Mouse (Mus musculus) adrenal gland (tissue): ENCODE measurements at regions not wholly inside any gene's neighbourhood (a gene's known extent, or its start where the extent isn't known, plus 50 kb on each side); places are given as distances from the start of the nearest gene placed in this dataset.

ENCODE experiments used
- intact Hi-C: fragments of 180-260 bp; cut with DNase I; formaldehyde crosslinking; loops from one replicate; pipeline ENCODE4 v1.15.1; 2025

DNA sequence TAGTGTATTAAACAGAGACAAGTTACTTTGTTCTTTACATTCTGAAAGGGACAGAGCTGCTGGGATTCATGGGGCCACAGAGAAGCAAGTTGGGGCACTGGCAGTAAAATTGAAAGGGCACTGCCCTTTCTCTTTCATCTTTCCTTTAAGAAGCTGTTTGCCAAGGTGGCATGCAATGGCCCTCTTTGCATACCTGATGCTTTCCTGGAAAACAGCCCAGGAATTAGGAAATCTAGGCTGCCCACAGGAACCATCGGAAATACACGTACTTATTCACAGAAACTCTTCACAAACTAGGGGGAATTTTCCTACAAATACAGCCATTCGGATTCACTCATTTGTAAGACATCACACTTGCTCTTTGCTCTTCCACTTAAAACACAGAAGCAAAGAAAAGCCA lies 278.3 kb upstream of the Gm765 start:
- intact Hi-C loops: no loop called here

DNA sequence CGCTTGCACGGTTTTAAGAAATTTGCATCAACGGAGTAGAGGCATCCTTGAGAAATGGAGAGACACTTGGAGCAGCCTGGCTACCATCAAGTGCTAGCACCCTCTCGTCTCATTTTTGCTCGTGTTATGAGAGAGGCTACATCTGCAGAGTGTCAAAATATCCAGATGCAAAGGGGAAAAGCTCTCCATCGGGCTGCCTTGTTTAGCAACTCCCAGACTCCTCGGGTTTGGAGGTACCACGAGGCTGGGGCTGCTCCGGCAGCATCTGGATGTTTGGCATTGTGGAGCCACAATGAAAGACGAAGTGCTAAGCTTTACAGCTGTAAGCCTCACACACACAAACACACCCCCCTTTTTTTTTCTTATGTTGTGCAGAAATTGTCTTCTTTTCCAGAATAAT lies 270.5 kb upstream of the Gm765 start:
- intact Hi-C loops: no loop called here

DNA sequence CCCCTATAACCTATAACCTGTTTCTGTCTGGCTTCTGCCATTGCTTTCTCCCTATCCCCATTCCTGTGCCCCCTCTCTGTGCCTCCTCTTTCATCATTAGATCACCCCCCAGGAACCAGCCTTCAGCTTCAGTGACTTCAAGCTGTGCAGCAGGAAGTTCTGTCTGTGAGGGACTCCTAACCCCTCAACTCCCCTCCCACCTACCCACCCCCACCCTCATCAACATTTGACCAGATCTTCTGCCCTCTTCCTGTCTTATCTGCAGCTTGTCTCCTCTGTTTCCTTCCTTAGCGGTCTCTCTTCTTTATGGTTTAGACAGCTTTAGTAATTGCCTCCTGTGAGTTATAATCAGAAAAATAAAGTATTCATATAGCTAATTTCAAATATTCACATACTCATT lies 266.6 kb upstream of the Gm765 start:
- intact Hi-C loops: no loop called here

DNA sequence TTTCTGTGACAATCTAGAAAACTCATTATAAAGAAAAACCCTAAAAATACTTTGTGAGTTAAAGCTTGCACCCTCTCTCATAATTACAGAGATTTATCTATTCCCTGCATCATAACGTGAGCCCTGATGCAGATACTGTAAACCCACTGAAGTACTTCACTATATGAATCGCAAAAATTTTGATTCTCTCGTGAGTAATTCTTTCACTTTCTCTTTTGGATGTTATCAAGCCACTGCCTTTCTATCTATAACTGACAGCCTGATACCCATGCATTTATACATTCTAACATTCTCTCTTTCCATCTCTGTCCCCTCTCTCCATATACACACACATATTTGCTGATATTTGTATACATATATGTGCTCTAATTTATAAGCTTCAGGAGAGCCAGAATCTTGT lies 264.1 kb upstream of the Gm765 start:
- intact Hi-C loops: no loop called here

DNA sequence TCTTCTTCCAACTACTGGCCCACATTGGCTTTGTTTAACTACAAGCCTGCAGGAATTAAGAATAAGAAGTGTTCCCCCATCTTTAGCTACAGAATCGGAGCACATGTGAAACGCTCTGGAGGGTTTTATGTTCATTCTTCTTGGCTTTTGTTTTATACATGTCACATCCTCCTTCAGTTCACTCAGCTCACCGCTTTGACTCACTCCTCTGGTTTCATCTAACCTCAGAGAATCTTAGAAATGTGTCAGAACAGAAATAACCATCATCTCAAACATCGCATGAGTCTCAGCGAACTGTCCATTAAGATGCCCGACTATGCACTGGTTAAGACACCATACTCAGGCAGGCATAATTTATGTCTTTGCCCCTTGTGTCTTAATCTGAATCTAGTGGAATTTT lies 255.1 kb upstream of the Gm765 start:
- intact Hi-C loops: no loop called here

DNA sequence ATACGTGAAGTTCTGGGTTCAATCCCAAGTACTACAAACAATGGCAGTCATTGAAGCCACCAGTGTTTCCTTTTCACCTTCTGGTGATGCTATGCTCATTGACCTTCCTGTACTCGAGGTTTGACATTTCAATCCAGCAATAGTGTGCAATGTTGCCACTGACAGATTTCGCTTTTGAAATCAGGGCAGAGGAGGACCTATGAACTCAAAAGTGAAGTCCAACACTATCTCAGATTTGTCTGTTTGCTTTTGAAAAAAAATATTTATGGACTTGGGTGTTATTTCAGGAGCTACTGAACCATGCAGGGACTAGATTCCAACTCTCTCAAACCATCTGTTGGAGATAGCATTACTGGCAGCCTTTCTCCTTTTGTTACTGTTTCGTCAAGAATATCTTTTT lies 248.4 kb upstream of the Gm765 start:
- intact Hi-C loops: no loop called here

DNA sequence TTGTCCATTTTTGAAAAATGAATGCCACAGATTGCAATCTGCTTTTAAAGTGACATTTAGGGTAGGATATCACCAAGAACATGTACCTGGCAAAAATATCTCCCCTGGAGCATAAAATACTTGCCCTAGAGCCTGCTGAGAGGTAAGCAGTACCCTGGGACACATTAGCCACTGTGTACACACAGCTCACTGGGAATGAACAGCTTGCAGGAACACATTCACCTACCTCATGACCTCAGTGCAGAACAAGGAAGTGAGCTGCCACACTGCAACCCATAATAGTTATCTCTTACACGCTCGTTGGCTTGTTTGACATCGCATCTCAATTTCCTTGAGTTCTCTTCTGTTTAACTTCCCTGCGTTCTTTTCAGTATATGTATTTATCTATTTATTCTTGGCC lies 246.4 kb upstream of the Gm765 start:
- intact Hi-C loops: no loop called here

DNA sequence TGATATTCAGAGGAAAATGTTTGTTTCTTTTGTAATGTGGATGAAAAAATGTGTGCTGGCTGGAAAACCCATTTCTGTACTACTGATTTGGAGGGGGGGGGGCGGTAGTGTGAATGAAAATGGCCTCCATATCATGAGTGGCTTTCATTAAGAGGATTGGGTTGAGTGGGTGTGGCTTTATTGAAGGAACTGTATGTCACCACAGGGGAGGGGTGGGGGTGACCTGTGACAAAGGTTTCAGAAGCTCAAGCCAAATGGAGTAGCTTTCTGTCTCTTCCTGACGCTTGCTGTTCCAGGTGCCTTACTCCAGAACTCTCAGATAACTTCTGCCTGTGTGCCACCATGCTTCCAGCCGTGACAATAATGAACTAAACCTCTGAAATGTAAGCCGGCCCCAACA lies 242.0 kb upstream of the Gm765 start:
- intact Hi-C loops: no loop called here

DNA sequence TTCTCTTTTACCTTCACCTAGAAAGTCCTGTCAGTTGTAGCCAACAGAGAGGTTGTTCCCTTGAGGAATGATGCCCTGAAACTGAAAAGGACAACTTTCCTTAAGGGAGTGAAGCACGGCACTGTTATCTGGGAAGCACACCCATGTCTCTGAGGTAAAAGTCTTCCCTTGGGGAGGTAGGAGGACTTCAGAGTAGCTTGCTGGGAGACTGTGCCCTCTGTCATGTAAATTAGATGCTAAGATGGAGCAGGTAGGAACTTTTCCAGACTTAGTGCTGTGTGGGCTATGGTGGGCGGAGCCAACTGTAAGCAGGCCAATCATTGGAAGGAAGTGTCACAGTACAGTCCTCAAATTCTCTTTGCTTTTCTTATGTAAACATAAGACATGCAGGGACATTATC lies 240.3 kb upstream of the Gm765 start:
- intact Hi-C loops: no loop called here

DNA sequence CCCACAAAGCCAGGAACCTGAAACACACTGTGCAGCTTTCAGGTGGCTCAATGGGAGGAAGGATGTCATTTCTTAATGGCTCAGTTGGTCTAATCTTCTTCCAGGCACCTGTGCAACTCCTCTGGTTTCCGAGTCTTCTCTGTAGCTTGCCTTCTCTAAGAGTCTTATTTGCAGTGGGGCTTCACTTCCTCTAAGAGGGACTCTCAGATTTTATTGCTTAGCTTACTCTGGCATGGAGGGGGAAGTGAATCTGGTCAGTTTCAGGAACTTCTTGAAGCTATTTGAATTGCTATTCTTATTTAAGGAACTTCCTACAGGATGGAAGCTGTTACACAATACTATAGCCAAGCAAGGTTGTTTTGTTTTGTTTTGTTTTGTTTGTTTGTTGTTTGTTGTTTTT lies 232.7 kb upstream of the Gm765 start:
- intact Hi-C loops: no loop called here

DNA sequence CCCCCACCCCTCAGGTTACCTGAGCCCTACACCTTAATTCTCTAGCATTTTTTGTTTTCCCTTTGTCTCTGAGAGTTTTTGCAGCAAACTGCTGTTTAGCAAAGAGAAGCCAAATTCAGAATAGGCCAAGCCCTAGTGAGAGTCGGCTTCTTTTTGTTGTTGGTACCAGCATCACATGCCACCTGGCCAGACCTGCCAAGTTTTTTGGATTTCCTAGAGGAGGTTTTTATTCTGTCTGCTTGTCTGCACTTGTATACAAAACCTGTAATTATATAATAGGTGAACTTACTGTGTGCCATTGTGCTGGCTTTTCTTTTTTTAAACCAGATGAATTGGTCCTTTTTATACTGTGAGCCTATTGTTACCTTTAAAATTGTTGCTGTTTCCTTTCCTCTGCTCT lies 213.1 kb upstream of the Gm765 start:
- intact Hi-C loops: no loop called here

DNA sequence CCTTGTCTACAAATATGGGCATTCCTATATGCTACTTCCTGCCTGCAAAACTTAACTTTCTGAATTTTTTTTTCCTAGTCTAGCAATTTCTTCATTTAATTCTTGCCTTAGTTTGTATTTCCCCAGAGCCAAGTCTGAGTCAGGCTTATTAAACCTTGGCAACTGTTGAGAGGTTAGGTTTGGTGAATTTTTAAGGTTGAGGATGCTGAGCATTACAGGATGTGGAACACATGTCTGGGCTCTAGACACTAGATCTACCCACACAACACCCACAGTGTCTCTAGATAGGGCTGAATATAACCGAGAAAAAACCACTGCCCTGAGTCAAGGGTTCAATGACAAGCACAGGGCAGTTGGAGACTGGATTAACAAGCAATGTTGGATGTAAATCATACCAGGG lies 211.4 kb upstream of the Gm765 start:
- intact Hi-C loops: no loop called here

DNA sequence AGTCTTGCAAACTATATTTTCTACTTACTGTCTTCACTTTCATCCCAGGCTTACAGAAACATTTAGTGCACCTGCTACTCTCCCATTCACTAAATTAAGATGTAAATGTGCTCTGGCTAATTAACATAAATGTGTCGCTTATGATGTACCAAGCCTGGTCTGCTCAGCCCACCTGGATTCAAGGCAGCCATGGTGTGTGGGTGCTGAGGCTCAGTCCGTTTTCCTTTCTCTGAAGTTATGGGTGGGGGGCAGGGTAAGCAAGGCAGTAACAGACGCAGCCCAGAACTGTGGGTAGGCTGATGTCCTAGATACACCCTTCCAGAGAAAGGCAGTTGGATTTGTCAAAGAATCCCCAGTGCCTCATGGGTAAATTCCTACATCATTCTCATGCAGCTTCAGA lies 209.2 kb upstream of the Gm765 start:
- intact Hi-C loops: no loop called here

DNA sequence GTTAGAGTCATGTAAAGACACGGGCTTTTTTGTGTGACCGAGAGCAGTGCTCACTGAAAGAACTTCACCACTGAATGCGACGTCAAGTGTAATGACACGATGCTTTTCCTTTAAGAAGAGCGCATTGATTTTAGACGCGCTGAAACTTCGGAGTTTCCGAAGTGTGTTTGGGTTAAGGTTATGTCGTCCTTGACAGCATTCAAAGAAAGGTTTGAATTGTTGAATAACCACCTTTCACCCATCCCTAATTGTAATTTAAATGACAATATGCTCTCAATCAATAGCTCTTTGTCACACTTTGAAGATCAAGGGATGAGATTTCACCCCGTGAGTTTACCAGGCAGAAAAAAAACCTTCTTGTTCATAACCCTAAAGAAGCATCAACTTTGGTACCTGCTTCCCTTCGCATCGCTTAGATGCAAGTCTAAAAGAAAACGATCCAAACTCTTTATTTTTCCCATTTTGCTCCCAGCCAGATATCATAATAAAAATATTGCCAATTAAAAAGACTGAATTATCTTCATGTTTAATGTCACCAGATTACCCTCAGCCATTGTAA lies 184.4 kb upstream of the Gm765 start:
- intact Hi-C loops: loop anchor here (10.0 kb wide), 2 partner anchors 508 to 998 kb away; partner anchors contain the start of gene Foxp1

DNA sequence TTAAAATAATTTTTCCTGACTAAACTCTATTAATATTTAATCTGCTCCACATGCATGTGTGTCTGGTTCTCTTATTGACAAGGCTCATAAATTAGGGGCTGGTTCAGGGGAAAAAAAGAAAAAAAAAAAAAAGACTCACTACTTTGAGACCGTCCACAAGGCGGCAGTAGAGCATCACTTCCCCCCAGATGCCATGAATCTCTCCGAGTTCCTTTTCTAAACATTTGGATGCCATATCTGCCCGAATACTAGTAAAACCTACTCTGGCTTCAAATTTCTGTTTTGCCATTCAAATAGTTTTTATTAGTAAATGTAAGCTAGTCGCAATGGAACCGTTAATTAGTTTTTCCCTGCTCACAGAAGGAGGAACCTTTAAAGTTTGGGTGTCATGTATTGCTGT lies 182.7 kb upstream of the Gm765 start:
- intact Hi-C loops: loop anchor here (2.0 to 10.0 kb wide), 3 partner anchors 510 to 1076 kb away; partner anchors contain the start of gene Foxp1

DNA sequence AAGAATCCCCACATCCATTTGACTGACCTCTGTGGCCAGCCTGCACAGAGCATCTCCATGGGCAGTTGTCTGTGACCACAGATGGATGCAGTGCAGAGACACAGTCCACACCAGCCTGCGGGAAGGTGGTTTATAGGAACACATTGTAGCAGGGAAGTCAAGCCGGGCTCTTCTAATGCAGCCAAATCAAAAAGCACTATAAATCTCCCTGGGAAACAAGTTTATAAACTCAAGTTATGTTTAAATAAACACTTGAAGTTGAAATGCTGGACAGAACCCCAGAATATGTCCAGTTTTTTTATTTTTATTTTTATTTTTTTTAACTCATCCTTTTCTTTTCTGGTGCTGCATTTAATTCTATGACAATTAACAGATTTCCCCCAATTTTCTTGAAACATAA lies 182.1 kb upstream of the Gm765 start:
- intact Hi-C loops: loop anchor here (2.0 to 10.0 kb wide), 3 partner anchors 510 to 1076 kb away; partner anchors contain the start of gene Foxp1

DNA sequence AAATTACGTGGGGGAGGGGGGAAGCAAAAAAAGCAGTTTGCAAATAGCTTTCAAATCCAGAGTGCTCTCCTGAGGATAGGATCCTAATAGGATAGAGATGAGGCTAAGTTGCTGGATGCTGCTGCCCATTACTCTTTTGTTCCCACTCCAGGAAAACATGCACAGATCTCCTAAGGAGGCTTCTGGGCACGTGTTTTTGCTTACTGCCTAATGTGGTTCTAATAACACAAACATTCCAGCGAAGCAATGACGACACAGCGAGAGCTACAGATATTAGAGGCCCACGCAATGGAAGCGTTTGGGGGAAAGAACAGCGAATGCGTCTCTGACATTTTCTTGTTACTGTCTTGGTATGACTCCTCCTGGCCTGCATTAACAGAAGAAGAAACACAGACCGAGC lies 179.0 kb upstream of the Gm765 start:
- intact Hi-C loops: loop anchor here (10.0 kb wide), 2 partner anchors 513 to 1003 kb away; partner anchors contain the start of gene Foxp1

DNA sequence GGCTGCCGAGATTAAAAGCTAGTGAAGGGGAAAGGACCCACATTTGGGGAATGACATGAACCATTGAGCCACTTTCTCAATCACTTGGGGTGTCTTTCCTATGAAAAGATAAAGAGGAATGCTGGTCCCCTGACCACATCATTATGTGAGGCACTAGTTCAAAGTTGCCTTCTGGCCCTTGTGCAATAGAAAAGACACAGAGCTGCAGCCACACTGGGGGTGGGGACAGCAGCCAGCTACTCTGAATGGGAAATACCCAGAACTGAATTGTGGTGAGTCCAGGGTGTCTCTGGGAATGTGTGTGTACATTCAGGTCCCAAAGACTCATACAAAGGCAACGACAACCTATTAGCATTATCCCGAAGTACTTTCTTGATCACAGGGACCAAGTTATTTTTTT lies 172.3 kb upstream of the Gm765 start:
- intact Hi-C loops: no loop called here

DNA sequence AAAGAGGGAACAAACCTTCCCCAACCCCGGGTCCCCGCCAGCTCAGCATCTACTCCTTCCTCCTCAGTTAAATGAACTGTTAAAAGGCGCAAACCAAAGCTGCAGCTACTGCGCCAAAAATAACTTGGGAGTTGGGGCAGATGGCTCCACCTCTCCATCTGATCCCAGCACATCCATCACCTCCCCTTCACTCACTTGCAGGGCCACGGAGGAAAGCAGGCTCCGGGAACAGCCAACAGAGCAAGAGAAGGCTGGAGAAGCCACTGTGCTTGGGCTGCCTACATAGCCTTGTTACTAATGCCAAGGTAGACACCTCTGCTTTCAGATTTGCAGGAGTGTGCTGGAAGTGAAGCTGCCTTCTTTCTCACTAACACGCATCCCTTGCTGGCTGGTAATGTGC lies 171.8 kb upstream of the Gm765 start:
- intact Hi-C loops: no loop called here

DNA sequence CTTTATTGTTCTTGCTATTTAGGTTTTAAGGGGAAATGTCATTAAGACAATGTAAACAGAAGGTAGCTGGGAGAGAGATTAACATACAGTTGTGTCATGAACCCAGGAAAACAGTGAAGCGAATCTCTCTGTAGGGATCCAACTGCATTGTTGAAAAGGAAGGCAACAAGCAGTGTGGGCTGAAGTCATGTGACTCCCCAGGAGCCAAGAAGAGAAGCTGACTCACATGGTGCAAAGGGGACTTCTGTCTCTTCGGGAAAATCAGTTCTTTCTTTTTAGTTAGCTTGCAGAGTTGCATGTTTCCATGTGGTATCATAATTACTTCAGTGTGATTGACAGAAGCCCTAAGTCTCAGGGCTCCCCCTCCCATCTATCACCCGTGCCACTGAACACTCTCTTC lies 170.7 kb upstream of the Gm765 start:
- intact Hi-C loops: no loop called here

DNA sequence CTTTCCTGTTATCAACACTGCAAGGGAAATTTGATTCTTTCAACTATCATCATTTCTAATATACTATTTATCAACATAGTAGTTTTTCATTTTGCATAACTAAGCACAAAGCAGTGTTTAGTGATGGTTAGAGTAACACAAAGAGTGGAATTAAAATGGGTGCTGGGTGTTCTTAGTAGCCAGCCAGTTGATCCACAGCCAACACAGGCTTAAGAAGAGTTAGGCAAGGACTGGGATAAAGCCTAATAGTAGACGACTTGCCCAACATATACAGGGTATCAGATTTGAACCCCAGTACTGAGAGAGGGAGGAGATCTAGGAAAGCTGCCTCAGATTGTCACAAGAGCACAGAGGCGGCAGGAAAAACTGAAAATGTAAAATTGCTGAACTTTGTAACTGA lies 160.2 kb upstream of the Gm765 start:
- intact Hi-C loops: no loop called here

DNA sequence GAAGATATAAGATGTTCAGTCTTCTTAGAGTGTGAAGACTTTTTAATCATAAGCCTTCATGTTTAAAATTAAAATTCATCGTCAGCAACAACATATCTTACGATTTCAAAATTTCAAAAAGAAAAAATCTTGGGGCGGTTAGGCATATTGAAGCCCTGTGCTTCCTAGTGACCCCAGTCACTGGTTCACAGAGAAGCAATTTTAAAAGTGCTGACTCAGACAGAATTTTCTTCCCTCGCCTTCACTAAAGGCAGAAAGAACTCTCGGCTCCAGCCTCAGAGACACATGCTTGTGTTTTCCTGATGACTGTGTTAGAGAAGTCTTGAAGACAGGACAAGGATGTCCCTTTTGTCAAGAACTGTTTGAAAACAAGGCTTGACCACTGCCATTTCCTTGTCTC lies 157.2 kb upstream of the Gm765 start:
- intact Hi-C loops: no loop called here

DNA sequence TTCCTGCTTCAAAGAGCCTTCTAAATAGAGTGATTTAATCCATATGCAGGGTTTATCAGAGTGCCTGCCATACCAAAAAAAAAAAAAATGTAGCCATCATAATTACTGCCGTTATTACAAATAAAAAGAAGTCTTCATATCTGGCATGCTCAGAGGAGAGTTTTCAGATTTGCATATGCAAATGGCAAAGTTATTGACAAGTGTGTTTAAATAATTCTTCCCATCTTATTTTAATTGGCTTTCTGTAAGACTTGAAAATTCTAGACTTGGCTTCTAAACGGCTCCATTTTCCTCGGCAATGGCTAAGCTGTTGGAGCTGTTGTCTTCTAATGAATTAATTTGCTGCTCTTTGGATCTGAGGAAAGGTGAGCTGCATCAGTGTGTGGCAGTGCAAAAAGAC lies 144.1 kb upstream of the Gm765 start:
- intact Hi-C loops: no loop called here
